Mouse (Mus musculus): ENCODE measurements around the gene Dglucy.
"Not testable (repeated sequence)": the region's sequence is repeated elsewhere in the genome, so short reads cannot be mapped to it uniquely, and the experiment has no call there.

Dglucy gene

GRCm38 (mm10) chr12:100780416-100780815 lies 1.6 kb downstream of the Dglucy start:
- DNase-seq (ENCODE audit: low read depth, low spot score) = no peak

GRCm38 (mm10) chr12:100781428-100782120 lies 2.7 kb downstream of the Dglucy start:
- DNase-seq (ENCODE audit: low read depth, low spot score) = no peak

- no peak for DNase-seq (ENCODE audit: low read depth, low spot score)
Measured at GRCm38 (mm10) chr12:100784152-100784551, 5.3 kb downstream of the Dglucy start.

- no peak for DNase-seq (ENCODE audit: low read depth, low spot score)
Measured at GRCm38 (mm10) chr12:100785344-100785743, 6.5 kb downstream of the Dglucy start.

GRCm38 (mm10) chr12:100789981-100790550 lies 11.2 kb downstream of the Dglucy start:
- no peak for DNase-seq (ENCODE audit: low read depth, low spot score)

- no peak for DNase-seq (ENCODE audit: low read depth, low spot score)
Measured at GRCm38 (mm10) chr12:100791425-100791824, 12.6 kb downstream of the Dglucy start.

- DNase-seq (ENCODE audit: low read depth, low spot score) = no peak
Measured at GRCm38 (mm10) chr12:100794450-100795230, 15.8 kb downstream of the Dglucy start.

GRCm38 (mm10) chr12:100795390-100796036 lies 16.7 kb downstream of the Dglucy start:
- DNase-seq (ENCODE audit: low read depth, low spot score) = no peak

GRCm38 (mm10) chr12:100803391-100803790 lies 24.5 kb downstream of the Dglucy start:
- DNase-seq (ENCODE audit: low read depth, low spot score) = not testable (repeated sequence)

GRCm38 (mm10) chr12:100807280-100807679 lies 28.4 kb downstream of the Dglucy start:
- no peak for DNase-seq (ENCODE audit: low read depth, low spot score)

GRCm38 (mm10) chr12:100808609-100809280 lies 29.9 kb downstream of the Dglucy start:
- no peak for DNase-seq (ENCODE audit: low read depth, low spot score)

GRCm38 (mm10) chr12:100810542-100810941 lies 31.7 kb downstream of the Dglucy start:
- no peak for DNase-seq (ENCODE audit: low read depth, low spot score)

- DNase-seq (ENCODE audit: low read depth, low spot score) = no peak
Measured at GRCm38 (mm10) chr12:100813901-100814300, 35.0 kb downstream of the Dglucy start.

- no peak for DNase-seq (ENCODE audit: low read depth, low spot score)
Measured at GRCm38 (mm10) chr12:100814671-100815070, 35.8 kb downstream of the Dglucy start.

- DNase-seq (ENCODE audit: low read depth, low spot score) = no peak
Measured at GRCm38 (mm10) chr12:100816906-100817305, 38.0 kb downstream of the Dglucy start.

GRCm38 (mm10) chr12:100819965-100820364 lies 41.1 kb downstream of the Dglucy start:
- no peak for DNase-seq (ENCODE audit: low read depth, low spot score)

- DNase-seq (ENCODE audit: low read depth, low spot score) = no peak
Measured at GRCm38 (mm10) chr12:100831021-100831420, 52.2 kb downstream of the Dglucy start.

GRCm38 (mm10) chr12:100831629-100832325 lies 52.9 kb downstream of the Dglucy start:
- DNase-seq (ENCODE audit: low read depth, low spot score) = no peak

- no peak for DNase-seq (ENCODE audit: low read depth, low spot score)
Measured at GRCm38 (mm10) chr12:100837208-100837607, 58.4 kb downstream of the Dglucy start.

- DNase-seq (ENCODE audit: low read depth, low spot score) = no peak
Measured at GRCm38 (mm10) chr12:100839079-100839600, 60.3 kb downstream of the Dglucy start.

GRCm38 (mm10) chr12:100839926-100840325 lies 61.1 kb downstream of the Dglucy start:
- DNase-seq (ENCODE audit: low read depth, low spot score) = no peak

Measured in retina, postnatal 7 days (tissue).